Mouse (Mus musculus): ENCODE data around the gene Tas2r119. TPM values are rescaled to one million over a fixed set of nuclear protein-coding genes. Genes with fewer than 3 reads are reported as not detected.
A peak's percentile ranks its signal among the peaks of the same experiment; 100 is the strongest.
"Not testable (repeated sequence)": the region's sequence is repeated elsewhere in the genome, so short reads cannot be mapped to it uniquely, and the experiment has no call there.

Tas2r119 gene
- total RNA-seq (2021): not detected
- long read RNA-seq, experiment 1: 0 reads
- long read RNA-seq, experiment 2: 0 reads

- no peak for DNase-seq (ENCODE audit: low spot score in 2 of 2)
Observed at GRCm38 (mm10) chr15:32176989-32177388, at the start of gene Tas2r119. TSS of gene Tas2r119 (plus strand) at chr15:32177289.

GRCm38 (mm10) chr15:32132315-32132714, 44.8 kb upstream of the Tas2r119 start:
- no peak for DNase-seq (ENCODE audit: low spot score in 2 of 2)

GRCm38 (mm10) chr15:32141657-32142056, 35.4 kb upstream of the Tas2r119 start:
- no peak for DNase-seq (ENCODE audit: low spot score in 2 of 2)

GRCm38 (mm10) chr15:32144269-32144668, 32.8 kb upstream of the Tas2r119 start:
- DNase-seq (ENCODE audit: low spot score in 2 of 2): no peak

- DNase-seq (ENCODE audit: low spot score in 2 of 2): no peak
Observed at GRCm38 (mm10) chr15:32153404-32153803, 23.7 kb upstream of the Tas2r119 start.

GRCm38 (mm10) chr15:32153857-32154449, 23.1 kb upstream of the Tas2r119 start:
- no peak for DNase-seq (ENCODE audit: low spot score in 2 of 2)

GRCm38 (mm10) chr15:32156126-32156525, 21.0 kb upstream of the Tas2r119 start:
- DNase-seq (ENCODE audit: low spot score in 2 of 2): no peak

- DNase-seq (ENCODE audit: low spot score in 2 of 2): no peak
Observed at GRCm38 (mm10) chr15:32160281-32160680, 16.8 kb upstream of the Tas2r119 start.

- peak; percentile 13 to 18 for DNase-seq (ENCODE audit: low spot score in 2 of 2)
Observed at GRCm38 (mm10) chr15:32171764-32172163, 5.3 kb upstream of the Tas2r119 start.

- no peak for DNase-seq (ENCODE audit: low spot score in 2 of 2)
Observed at GRCm38 (mm10) chr15:32172175-32172987, 4.7 kb upstream of the Tas2r119 start.

GRCm38 (mm10) chr15:32172988-32173329, 4.1 kb upstream of the Tas2r119 start:
- DNase-seq (ENCODE audit: low spot score in 2 of 2): no peak

GRCm38 (mm10) chr15:32180010-32180725, 3.1 kb downstream of the Tas2r119 start:
- DNase-seq (ENCODE audit: low spot score in 2 of 2): peak; percentile 52 to 57

GRCm38 (mm10) chr15:32182026-32182425, 4.9 kb downstream of the Tas2r119 start:
- DNase-seq (ENCODE audit: low spot score in 2 of 2): no peak

- no peak for DNase-seq (ENCODE audit: low spot score in 2 of 2)
Observed at GRCm38 (mm10) chr15:32184964-32185363, 7.9 kb downstream of the Tas2r119 start.

GRCm38 (mm10) chr15:32189879-32190278, 12.8 kb downstream of the Tas2r119 start:
- DNase-seq (ENCODE audit: low spot score in 2 of 2): no peak

- DNase-seq (ENCODE audit: low spot score in 2 of 2): no peak
Observed at GRCm38 (mm10) chr15:32190436-32190835, 13.3 kb downstream of the Tas2r119 start.

- no peak for DNase-seq (ENCODE audit: low spot score in 2 of 2)
Observed at GRCm38 (mm10) chr15:32192948-32193347, 15.9 kb downstream of the Tas2r119 start.

GRCm38 (mm10) chr15:32198076-32198475, 21.0 kb downstream of the Tas2r119 start:
- no peak for DNase-seq (ENCODE audit: low spot score in 2 of 2)

GRCm38 (mm10) chr15:32198561-32198960, 21.5 kb downstream of the Tas2r119 start:
- DNase-seq (ENCODE audit: low spot score in 2 of 2): no peak

- DNase-seq (ENCODE audit: low spot score in 2 of 2): peak in 1 of 2 experiments; percentile 4
Observed at GRCm38 (mm10) chr15:32203242-32203641, 26.2 kb downstream of the Tas2r119 start.

- DNase-seq (ENCODE audit: low spot score in 2 of 2): peak; percentile 6 to 31
Observed at GRCm38 (mm10) chr15:32204908-32205307, 27.8 kb downstream of the Tas2r119 start.

- not testable (repeated sequence) for DNase-seq (ENCODE audit: low spot score in 2 of 2)
Observed at GRCm38 (mm10) chr15:32214687-32215086, 37.6 kb downstream of the Tas2r119 start.

Data from left cerebral cortex, adult 18-20 months (tissue).